In the genomic region with DNA sequence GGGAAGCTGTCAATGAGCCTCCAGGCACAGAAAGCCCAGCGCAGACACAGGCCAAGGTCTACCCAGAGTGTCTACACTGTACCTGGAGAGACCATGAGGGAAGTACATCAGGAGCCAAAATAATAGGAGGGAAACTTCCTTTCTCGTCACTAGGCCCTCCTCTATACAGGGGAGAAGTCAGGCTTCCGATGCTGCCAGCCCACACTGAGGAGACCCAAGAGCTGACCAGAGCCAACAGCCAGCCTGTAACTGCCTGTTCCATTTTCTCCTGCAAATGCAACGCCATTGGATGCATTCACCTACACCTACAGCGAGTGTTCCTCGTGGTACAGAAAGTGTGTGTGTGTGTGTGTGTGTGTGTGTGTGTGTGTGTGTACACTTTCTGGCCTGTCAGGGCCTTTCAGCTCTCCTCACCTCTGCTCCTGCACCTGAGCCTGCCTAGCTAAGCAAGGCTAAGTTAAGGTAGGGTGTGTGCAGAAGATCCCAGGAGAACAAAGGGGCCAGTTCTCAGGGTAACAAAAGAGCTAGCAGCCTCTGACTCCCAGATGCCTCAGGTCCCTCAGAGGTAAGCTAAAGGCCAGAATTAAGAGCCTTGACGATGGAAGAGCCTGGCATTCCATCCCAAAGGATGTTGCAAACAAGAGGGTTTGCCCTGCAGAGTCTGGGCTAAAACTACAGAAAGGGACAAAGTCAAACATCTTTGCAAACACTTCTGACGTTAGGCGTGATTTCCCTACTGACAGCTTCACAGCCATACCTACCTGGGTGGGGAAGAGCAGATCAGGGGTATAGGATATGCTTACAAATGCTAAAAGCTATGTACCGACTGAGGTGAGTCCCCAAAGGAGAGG, we compare ENCODE assay signal across 8 mouse cellular contexts. TPM values are rescaled to one million over a fixed set of nuclear protein-coding genes. Genes with fewer than 3 reads are reported as not detected.
DNase-seq lines count a peak whose midpoint lies in the region; ATAC-seq and TF ChIP-seq lines count a peak whose summit lies in the region.

No protein-coding gene starts in this region.

- H3K4me1 ChIP-seq in kidney, adult 2 months (ENCODE audit: control insufficient read depth, insufficient read depth, low read length) = peaks cover 5% of the 10 kb centered on the region; the same call in 1 of the 2 replicates
- peaks cover 46% of the 10 kb centered on the region for H3K4me1 ChIP-seq in intestine, embryonic 14.5 days (replicated peaks; ENCODE audit: control insufficient read depth, insufficient read depth, low read length)
- peaks cover 8% of the 10 kb centered on the region; the same call in 1 of the 2 replicates for H3K4me1 ChIP-seq in midbrain, postnatal 0 days (ENCODE audit: insufficient read depth, low read length)
- peaks cover 33% of the 10 kb centered on the region for H3K4me1 ChIP-seq in thymus, adult 2 months (replicated peaks; ENCODE audit: control insufficient read depth, insufficient read depth, low read length)

- ATAC-seq in intestine, embryonic 14.5 days (replicated peaks; ENCODE audit: low FRiP score, low TSS enrichment, low read depth) = no peak
- no peak for ATAC-seq in midbrain, postnatal 0 days (ENCODE audit: low FRiP score)

- H3K27me3 ChIP-seq in kidney, adult 2 months (replicated peaks; ENCODE audit: control insufficient read depth, insufficient read depth, low read length) = no peaks in the 10 kb centered on the region
- H3K27me3 ChIP-seq in intestine, embryonic 14.5 days (replicated peaks; ENCODE audit: control insufficient read depth, insufficient read depth, low read length) = no peaks in the 10 kb centered on the region
- peaks cover 51% of the 10 kb centered on the region for H3K27me3 ChIP-seq in midbrain, postnatal 0 days (ENCODE audit: insufficient read depth, low read length)
- peaks cover 26% of the 10 kb centered on the region for H3K27me3 ChIP-seq in thymus, adult 2 months (ENCODE audit: control insufficient read depth, insufficient read depth, low read length)

- no peak for TF ChIP-seq POLR2A in kidney, adult 2 months (IDR thresholded peaks at IDR 0.05; ENCODE audit: low read depth, low read length)
- no peak for TF ChIP-seq POLR2A in thymus, adult 2 months (IDR thresholded peaks at IDR 0.05; ENCODE audit: control insufficient read depth, extremely low read depth, insufficient read depth, low read length, poor library complexity)

- H3K36me3 ChIP-seq in kidney, adult 2 months (ENCODE audit: control insufficient read depth, insufficient read depth, low read length) = no peaks in the 10 kb centered on the region
- H3K36me3 ChIP-seq in intestine, embryonic 14.5 days (ENCODE audit: control insufficient read depth, insufficient read depth, low read length) = peaks cover 5% of the 10 kb centered on the region; the same call in 1 of the 2 replicates
- H3K36me3 ChIP-seq in midbrain, postnatal 0 days (ENCODE audit: insufficient read depth, low read length) = no peaks in the 10 kb centered on the region
- no peaks in the 10 kb centered on the region for H3K36me3 ChIP-seq in thymus, adult 2 months (ENCODE audit: control insufficient read depth, insufficient read depth, low read length)

- DNase-seq in kidney, adult 2 months = peak; percentile 28
- DNase-seq in kidney, adult 11 months = no peak
- DNase-seq in embryo, embryonic 11 days = peak; percentile 22
- DNase-seq in intestine, embryonic 14.5 days (ENCODE audit: low spot score) = peak; percentile 66
- no peak for DNase-seq in midbrain, postnatal 0 days (ENCODE audit: low spot score)
- DNase-seq in natural killer cell, adult 2 months (ENCODE audit: low spot score in 2 of 2) = no peak
- DNase-seq in layer of hippocampus, postnatal 36 days = no peak
- DNase-seq in thymus, adult 2 months = no peak

- peak overlapping the region; percentile 52 for H3K27ac ChIP-seq in kidney, adult 2 months (ENCODE audit: insufficient read depth, low read depth, low read length)
- peak overlapping the region; percentile 96 for H3K27ac ChIP-seq in intestine, embryonic 14.5 days (ENCODE audit: low read depth)
- H3K27ac ChIP-seq in midbrain, postnatal 0 days (ENCODE audit: low read depth, low read length) = no peak overlapping the region
- no peak overlapping the region for H3K27ac ChIP-seq in thymus, adult 2 months (ENCODE audit: control insufficient read depth, insufficient read depth, low read length)

- peak overlapping the region; percentile 95 for H3K9ac ChIP-seq in intestine, embryonic 14.5 days (ENCODE audit: low read length)
- no peak overlapping the region for H3K9ac ChIP-seq in midbrain, postnatal 0 days (replicated peaks; ENCODE audit: low read length, poor library complexity, severe bottlenecking)

- 44% methylated on average over 10 of the region's 10 CpGs for WGBS in kidney, adult 2 months
- 3% methylated on average over 10 of the region's 10 CpGs for WGBS in intestine, embryonic 14.5 days
- 38% methylated on average over 10 of the region's 10 CpGs for WGBS in midbrain, postnatal 0 days
- 65% methylated on average over 10 of the region's 10 CpGs for WGBS in thymus, adult 2 months

- TF ChIP-seq CTCF in kidney, adult 2 months (conservative IDR thresholded peaks at IDR 0.05; ENCODE audit: insufficient read depth, insufficient read length, low read depth, low read length) = no peak
- TF ChIP-seq CTCF in midbrain, postnatal 0 days (IDR thresholded peaks at IDR 0.05) = no peak
- TF ChIP-seq CTCF in thymus, adult 2 months (IDR thresholded peaks at IDR 0.05; ENCODE audit: borderline replicate concordance, control insufficient read depth, extremely low read depth, insufficient read depth, low read length, poor library complexity) = no peak

- peak overlapping the region; percentile 86 for H3K4me3 ChIP-seq in kidney, adult 2 months (ENCODE audit: insufficient read depth, low read depth, low read length)
- peak overlapping the region; percentile 71 for H3K4me3 ChIP-seq in intestine, embryonic 14.5 days (ENCODE audit: low read depth, low read length)
- H3K4me3 ChIP-seq in midbrain, postnatal 0 days (ENCODE audit: low read depth, low read length) = peak overlapping the region; percentile 48
- H3K4me3 ChIP-seq in thymus, adult 2 months (ENCODE audit: control insufficient read depth, insufficient read depth, low read length) = no peak overlapping the region

- peak overlapping the region; percentile 92 for H3K4me2 ChIP-seq in intestine, embryonic 14.5 days (ENCODE audit: low read length)
- H3K4me2 ChIP-seq in midbrain, postnatal 0 days (ENCODE audit: low read depth, low read length, poor library complexity, severe bottlenecking) = peak overlapping the region; percentile 83

- no peaks in the 10 kb centered on the region for H3K9me3 ChIP-seq in intestine, embryonic 14.5 days (ENCODE audit: control insufficient read depth, low read length)
- no peaks in the 10 kb centered on the region for H3K9me3 ChIP-seq in midbrain, postnatal 0 days (ENCODE audit: low read length)

RNA-seq across cellular contexts. Expression of a gene that starts 2.6 kb away (rescaled TPM):
- polyA plus RNA-seq in kidney, adult 2 months (2012; rRNA removed) = 15.9 and 22.8 TPM in 2 replicates
- 8.5 and 9.3 TPM in 2 replicates for polyA plus RNA-seq in intestine, embryonic 14.5 days (2014; fragmentation: Nextera tagmentation; extraction: Ambion mirVana)
- 10.4 and 12.7 TPM in 2 replicates for total RNA-seq in midbrain, postnatal 0 days (2014; rRNA removed)
- polyA plus RNA-seq in midbrain, postnatal 0 days (2015; fragmentation: Nextera tagmentation; extraction: Ambion mirVana) = 0.97 and 1.2 TPM in 2 replicates
- total RNA-seq in layer of hippocampus, postnatal 36 days (2021) = 1 to 10 TPM; 1.4 to 2.2 TPM
- polyA plus RNA-seq in thymus, adult 2 months (2012; rRNA removed) = 6.5 and 8.0 TPM in 2 replicates

Comparison
In these comparisons a context has a peak if more than half of its experiments do, and no peak if none do; other contexts are left out.
1. DNase-seq: peak in kidney, adult 2 months (single experiment), embryo, embryonic 11 days (single experiment) and intestine, embryonic 14.5 days (single experiment); none in kidney, adult 11 months (single experiment), midbrain, postnatal 0 days (single experiment), natural killer cell, adult 2 months (0 of 2), layer of hippocampus, postnatal 36 days (0 of 2) and thymus, adult 2 months (single experiment).
2. H3K27ac ChIP-seq: peak in kidney, adult 2 months (single experiment) and intestine, embryonic 14.5 days (single experiment); none in midbrain, postnatal 0 days (single experiment) and thymus, adult 2 months (single experiment).